Mouse (Mus musculus) mesoderm, embryonic 11.5 days (tissue): ENCODE data around the gene Ngfr.
A peak's percentile ranks its signal among the peaks of the same experiment; 100 is the strongest.

Source experiments
- DNase-seq: peaks from one replicate; pipeline ENCODE4 v3.0.0-alpha.2; 2012; ENCODE audit warnings: low read depth, low spot score

Ngfr gene

GRCm38 (mm10) chr11:95595438-95596149 lies 8.1 kb upstream of the Ngfr start:
- no peak for DNase-seq

- DNase-seq: no peak
These were observed 7.2 kb upstream of the Ngfr start for GRCm38 (mm10) chr11:95594686-95595212.

- no peak for DNase-seq
These were observed 6.0 kb upstream of the Ngfr start for GRCm38 (mm10) chr11:95593501-95593900.

- no peak for DNase-seq
These were observed 5.2 kb upstream of the Ngfr start for GRCm38 (mm10) chr11:95592691-95593090.

GRCm38 (mm10) chr11:95589195-95589594 lies 1.7 kb upstream of the Ngfr start:
- no peak for DNase-seq

- no peak for DNase-seq
These were observed 648 bp downstream of the Ngfr start for GRCm38 (mm10) chr11:95586751-95587422.

GRCm38 (mm10) chr11:95586184-95586583 lies 1.4 kb downstream of the Ngfr start:
- DNase-seq: peak; percentile 95

GRCm38 (mm10) chr11:95585684-95586083 lies 1.9 kb downstream of the Ngfr start:
- DNase-seq: no peak

- DNase-seq: peak; percentile 90
These were observed 2.3 kb downstream of the Ngfr start for GRCm38 (mm10) chr11:95585281-95585680.

- no peak for DNase-seq
These were observed 2.9 kb downstream of the Ngfr start for GRCm38 (mm10) chr11:95584651-95585050.

GRCm38 (mm10) chr11:95583396-95583795 lies 4.1 kb downstream of the Ngfr start:
- DNase-seq: no peak

GRCm38 (mm10) chr11:95582193-95582592 lies 5.3 kb downstream of the Ngfr start:
- DNase-seq: no peak

- DNase-seq: no peak
These were observed 8.1 kb downstream of the Ngfr start for GRCm38 (mm10) chr11:95579455-95579854.

GRCm38 (mm10) chr11:95577776-95578446 lies 9.6 kb downstream of the Ngfr start:
- DNase-seq: peak; percentile 84

GRCm38 (mm10) chr11:95576299-95576698 lies 11.2 kb downstream of the Ngfr start:
- no peak for DNase-seq

- no peak for DNase-seq
These were observed 11.7 kb downstream of the Ngfr start for GRCm38 (mm10) chr11:95575791-95576190.

GRCm38 (mm10) chr11:95574786-95575334 lies 12.7 kb downstream of the Ngfr start:
- DNase-seq: no peak

GRCm38 (mm10) chr11:95572227-95572626 lies 15.3 kb downstream of the Ngfr start:
- no peak for DNase-seq

- no peak for DNase-seq
These were observed 15.8 kb downstream of the Ngfr start for GRCm38 (mm10) chr11:95571755-95572154.

GRCm38 (mm10) chr11:95570827-95571619 lies 16.5 kb downstream of the Ngfr start:
- no peak for DNase-seq

- DNase-seq: no peak
These were observed 17.6 kb downstream of the Ngfr start for GRCm38 (mm10) chr11:95569908-95570307.
